Mouse (Mus musculus) regulatory T cell (primary cell): ENCODE results near the gene Arl8a.
"Not testable (repeated sequence)": the region's sequence is repeated elsewhere in the genome, so short reads cannot be mapped to it uniquely, and the experiment has no call there.

Source experiments
- in situ Hi-C: fragments of 300-600 bp; cut with MboI, MseI; formaldehyde crosslinking; loops from one replicate; pipeline ENCODE4 v1.15.1; 2025; ENCODE audit warnings: high pct_unique_total_duplicates

Arl8a gene

GRCm38 (mm10) chr1:135168453-135169200 lies 22.0 kb downstream of the Arl8a start:
- in situ Hi-C loops, result loop anchor here (25.0 kb wide), 1 partner anchor 194 kb away; no protein-coding TSS in a partner anchor

- in situ Hi-C loops, result loop anchor here (25.0 kb wide), 1 partner anchor 193 kb away; no protein-coding TSS in a partner anchor
These were observed 23.1 kb downstream of the Arl8a start for GRCm38 (mm10) chr1:135169556-135170224.

DNA sequence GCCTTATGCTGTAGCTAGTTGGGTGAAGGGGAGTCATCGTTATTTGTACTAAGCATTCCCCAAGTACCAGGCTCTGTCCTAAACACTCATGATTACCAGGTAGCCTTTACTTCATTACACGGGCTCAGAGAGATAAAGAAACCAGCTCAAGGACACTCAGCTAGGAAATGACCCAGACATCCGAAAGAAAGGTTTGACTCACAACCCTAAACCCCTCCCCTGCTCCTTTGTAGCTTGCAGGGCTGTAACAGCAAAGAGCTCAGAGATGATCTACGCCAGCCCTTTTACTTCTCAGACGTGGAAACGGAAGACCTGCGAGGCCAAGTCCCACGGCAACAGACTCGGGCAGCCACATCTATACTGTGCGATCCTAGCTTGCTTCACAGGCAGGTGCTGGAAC lies 23.7 kb downstream of the Arl8a start:
- in situ Hi-C loops, result loop anchor here (25.0 kb wide), 1 partner anchor 192 kb away; no protein-coding TSS in a partner anchor

DNA sequence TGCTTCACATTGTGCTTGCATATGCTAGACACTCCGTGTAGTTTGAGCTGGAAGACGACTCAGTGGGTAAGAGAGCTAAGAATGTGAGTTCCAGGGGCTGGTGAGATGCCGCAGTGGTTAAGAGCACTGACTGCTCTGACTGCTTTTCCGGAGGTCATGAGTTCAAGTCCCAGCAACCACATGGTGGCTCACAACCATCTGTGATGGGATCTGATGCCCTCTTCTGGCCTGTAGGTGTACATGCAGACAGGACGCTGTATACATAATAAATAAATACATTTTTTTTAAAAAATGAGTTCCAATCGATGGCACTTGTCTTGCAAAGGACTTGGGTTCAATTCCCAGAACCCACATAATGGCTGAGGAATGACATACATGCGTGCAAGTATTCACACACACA lies 24.6 kb downstream of the Arl8a start:
- in situ Hi-C loops, result loop anchor here (25.0 kb wide), 1 partner anchor 191 kb away; no protein-coding TSS in a partner anchor

GRCm38 (mm10) chr1:135171984-135172383 lies 25.4 kb downstream of the Arl8a start:
- in situ Hi-C loops, result loop anchor here (25.0 kb wide), 1 partner anchor 190 kb away; no protein-coding TSS in a partner anchor

DNA sequence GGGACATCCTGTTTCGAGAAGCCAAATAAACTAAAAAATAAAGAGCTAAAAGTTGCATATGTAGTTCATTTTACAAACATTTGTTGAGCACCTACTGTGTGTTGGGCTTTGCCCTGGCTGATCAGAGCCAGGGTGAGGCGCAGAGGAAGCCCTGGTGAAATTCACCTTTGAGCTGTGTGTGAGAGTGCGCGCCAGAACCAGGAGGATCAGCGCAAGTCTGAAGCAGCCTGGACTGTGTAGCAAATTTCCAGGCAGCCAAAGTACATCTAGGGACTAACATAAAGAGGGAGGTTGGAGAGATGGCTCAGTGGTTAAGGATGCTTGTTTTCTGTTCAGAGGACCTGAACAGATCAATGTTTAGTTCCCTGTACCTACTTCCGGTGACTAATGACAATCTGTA lies 26.7 kb downstream of the Arl8a start:
- in situ Hi-C loops, result loop anchor here (25.0 kb wide), 1 partner anchor 189 kb away; no protein-coding TSS in a partner anchor

DNA sequence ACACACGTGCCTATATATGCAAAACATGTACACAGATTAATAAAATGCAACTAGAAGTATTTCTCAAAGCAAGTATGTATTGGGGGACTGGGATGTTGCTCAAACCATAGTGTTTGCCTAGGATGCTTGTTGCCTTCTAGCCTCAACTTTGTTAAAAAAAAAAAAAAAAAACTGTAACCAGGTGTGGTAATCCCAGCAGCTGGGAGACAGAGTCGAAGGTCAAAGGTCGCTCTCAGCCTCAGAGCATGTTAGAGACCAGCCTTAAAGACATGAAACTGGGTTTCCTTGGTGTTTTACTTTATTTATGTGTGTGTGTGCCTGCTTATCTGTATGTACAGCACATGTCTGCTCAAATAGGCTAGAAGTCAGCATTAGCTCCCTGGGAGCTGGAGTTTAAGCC lies 28.6 kb downstream of the Arl8a start:
- in situ Hi-C loops, result no loop called here

DNA sequence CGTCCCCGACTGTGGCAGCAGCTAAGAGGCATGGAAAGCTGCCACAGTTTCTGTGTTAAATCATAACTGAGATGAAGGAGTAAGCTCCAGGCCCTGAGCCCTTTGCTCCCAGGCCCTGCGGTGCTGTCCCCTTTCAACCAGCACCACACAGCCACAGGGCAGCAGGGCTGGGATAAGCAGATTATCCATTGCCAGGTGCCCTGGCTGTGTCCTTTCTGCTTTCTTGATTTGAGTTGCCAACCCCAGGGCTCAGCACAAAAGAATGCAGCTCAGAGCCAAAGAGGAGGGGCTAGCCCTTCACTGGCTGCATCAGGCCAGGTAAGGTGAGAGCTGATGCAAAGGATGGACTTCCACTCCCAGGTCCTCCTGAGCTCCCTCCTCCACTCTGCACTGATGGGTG lies 31.1 kb downstream of the Arl8a start:
- in situ Hi-C loops, result no loop called here

DNA sequence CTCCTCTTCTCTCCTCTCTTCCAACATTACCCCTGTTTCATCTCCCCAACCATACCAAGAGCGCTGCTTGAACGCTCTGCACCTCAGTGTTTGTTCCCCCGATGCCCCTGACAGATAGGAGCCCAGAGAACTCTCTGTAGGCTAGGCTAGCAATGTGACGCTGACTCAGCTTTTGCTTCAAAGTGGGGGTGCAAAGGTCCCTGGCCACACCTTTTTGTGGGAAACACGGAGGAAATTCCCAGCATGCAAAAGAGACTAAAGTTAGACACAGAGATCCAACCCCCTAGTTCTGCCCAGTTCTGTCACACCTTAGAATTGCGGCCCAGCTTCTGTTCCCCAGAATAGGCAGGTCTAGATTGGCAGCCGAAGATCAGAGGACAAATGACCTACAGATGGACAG lies 32.2 kb downstream of the Arl8a start:
- in situ Hi-C loops, result no loop called here

DNA sequence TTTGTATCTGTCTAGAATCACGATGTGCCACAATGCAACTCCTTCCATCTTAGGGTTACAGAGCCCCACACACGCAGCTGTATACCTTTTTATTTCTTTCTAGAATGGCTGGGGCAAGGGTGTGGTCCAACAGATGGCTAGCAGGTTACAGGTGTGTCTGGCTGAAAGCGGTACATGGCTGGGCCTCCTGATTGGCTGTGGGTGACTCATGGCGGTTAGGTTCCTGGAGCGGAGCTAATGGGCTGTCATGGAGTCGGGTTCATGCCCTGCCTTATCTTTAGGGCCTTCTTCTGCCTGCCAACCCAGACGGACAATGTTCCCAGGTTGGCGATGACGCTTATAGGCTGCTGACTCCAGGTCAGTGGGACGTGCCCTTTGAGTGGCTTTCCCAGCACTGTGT lies 34.2 kb downstream of the Arl8a start:
- in situ Hi-C loops, result no loop called here

DNA sequence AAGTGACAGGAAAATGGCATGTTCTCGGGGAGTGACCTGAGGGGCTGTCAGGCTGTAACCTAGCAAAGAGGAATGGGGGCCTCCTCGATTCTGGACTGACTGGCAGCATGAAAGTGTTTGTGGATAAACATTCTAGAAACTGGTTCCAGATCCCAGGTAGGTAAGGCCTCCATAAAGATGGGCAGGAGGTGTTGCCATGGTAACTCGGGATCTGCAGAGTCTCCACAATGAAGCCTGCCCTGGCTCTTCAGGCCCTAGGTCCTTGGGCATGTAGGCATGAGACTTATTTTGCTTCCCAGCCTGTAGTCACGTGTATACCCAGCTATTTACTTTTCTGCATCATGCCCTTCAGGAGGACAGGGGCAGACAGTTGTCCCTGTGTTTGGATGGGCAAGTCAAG lies 34.7 kb downstream of the Arl8a start:
- in situ Hi-C loops, result no loop called here

DNA sequence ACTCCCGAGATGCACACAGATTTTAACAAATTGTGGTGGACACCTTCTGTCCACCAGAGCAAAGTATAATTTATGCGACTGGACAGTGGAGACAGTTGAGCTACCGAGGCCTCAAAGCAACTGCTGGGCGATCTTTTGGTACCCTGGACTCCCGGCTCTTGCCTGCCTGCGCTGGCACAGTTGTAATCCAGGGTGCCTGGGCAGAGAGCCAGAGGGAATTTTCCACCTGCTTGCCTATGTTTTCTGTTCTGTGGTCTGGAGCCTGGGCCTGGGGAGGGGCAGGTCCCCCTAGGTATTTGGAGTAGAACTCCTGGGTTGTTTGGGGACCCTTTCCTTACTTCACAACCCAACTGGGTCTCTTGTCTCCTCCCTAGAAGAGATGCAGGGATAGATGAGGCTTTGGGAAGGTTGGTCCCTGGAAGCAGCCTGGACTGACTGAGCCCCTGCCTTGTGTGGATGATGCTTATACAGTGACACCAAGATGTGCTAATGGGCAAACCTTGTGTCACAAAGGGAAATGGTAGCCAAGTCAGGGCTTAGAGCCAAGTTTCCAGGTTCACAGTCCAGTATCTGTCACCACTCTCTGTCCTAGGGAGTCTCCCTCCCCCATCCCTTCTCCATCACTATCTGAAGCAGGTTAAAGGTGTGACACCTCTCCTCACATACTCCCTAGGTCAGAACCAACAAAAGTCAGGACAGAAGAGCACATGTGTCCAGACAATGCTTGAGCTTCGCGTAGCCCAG lies 35.4 kb downstream of the Arl8a start:
- in situ Hi-C loops, result no loop called here

GRCm38 (mm10) chr1:135182975-135183374 lies 36.4 kb downstream of the Arl8a start:
- in situ Hi-C loops, result no loop called here

DNA sequence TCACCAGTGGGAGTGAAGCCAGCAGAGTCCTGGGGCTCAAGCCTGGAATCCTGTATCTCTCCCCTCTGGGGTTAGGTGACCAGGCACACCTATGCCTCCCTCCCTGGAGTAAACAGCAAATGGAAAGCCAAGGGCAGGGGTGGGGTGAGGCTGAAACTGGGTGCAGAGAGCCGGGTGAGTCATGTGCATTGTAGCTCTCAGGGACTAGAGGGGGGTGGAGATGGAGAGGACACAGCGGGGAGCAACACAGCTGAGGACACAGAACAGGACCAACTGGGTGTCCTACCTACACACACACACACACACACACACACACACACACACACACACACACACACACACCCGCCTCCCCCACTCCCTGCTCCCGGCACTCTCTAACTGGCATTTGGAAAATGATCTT lies 36.8 kb downstream of the Arl8a start:
- in situ Hi-C loops, result no loop called here

DNA sequence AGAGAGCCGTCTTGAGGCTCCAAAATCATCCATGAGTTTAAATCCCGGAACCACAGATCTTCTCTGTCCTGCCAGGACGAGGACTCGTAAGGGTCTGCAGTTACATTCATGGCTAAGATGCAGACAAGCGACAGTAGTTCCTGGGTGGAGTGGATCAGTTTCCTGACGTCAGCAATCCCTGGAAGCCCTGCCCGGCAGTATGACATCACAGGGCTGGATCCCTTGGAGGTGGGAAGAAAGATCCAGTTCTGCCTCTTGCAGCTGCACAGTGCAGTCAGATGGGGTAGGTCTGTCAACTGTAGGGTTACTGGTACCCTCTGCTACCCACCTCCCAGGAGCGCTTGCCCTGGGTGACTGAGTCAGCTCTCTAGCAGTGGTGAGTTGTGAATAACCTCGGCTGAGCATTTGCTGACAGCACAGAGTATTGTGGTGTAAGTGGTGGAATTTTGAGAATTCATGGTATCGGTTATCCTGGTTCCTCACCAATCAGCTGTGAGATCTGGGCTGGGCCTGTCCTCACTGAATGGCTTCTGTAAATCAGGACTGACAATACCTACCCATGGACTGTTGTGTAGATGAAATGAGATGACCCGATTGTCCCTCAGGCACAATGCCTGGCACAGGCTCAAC lies 37.4 kb downstream of the Arl8a start:
- in situ Hi-C loops, result no loop called here

DNA sequence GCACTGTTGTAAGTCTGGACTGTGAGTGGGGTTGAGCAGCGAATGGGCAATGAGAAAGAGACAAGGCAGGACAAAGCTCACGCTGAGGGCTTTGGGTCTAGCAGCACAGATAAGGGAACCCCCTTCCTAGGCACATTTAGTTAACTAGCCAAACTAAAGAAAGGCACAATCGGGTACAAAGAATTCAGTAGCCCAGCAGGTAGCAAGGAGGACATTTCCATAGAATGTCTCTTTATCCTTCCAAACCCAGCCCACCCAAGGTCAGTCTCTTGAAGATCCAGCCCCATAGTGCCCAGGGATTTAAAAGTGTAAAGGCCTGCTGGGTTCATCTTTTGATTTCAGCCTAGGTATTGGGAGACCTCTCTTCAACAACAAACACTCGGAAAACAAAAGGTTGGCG lies 39.3 kb downstream of the Arl8a start:
- in situ Hi-C loops, result no loop called here

- in situ Hi-C loops, result no loop called here
These were observed 39.8 kb downstream of the Arl8a start for GRCm38 (mm10) chr1:135186427-135186826.

DNA sequence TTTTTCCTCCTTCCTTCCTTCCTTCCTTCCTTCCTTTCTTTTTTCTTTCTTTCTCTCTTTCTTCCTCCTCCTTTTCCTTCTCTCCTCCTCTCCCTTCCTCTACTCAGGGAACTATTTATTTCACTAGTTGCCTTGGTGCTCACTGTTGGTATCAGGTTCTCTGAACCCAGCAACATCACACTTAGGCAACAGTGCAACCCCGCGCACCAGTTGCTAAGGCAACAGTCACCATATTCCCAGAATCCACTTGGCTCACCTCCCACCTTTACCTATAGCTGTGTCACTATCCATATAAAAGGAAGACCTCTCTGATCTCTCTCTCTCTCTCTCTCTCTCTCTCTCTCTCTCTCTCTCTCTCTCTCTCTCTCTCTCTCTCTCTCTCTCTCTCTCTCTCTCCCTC lies 40.4 kb downstream of the Arl8a start:
- in situ Hi-C loops, result not testable (repeated sequence)

DNA sequence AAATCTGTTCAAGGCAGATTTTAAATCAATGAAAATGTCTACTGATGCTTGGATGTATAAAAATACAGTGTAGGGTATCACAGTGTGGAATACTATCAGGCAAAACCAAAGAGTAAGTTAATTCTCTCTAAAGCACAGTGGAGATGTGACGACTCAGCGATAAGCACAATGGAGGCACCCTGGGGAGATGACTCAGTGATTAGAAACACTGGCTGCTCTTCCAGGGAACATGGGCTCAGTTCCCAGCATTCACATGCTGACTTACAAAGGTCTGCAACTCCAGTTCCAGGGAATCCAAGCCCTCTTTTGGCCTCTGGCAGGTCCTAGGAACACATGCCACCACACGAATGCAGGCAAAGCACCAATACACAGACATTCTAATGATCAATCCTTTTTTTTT lies 41.6 kb downstream of the Arl8a start:
- in situ Hi-C loops, result no loop called here

DNA sequence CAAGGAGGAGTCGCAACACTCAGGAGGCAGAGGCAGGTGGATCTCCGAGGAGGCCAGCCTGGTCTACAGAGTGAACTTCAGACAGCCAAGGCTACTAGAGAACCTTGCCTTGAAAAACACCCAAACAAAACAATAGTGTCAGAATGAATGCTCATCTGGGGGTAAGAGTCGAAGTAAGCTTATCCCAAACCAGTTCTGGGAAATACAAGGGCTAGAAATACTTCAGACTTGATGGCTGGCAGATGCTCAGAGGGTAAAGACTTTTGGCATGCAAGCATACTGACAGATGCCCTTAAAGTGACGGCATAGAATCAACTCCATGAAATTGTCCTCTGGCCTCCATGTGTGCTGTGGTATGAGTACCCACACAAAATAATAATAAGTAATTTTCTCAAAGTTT lies 42.6 kb downstream of the Arl8a start:
- in situ Hi-C loops, result no loop called here

DNA sequence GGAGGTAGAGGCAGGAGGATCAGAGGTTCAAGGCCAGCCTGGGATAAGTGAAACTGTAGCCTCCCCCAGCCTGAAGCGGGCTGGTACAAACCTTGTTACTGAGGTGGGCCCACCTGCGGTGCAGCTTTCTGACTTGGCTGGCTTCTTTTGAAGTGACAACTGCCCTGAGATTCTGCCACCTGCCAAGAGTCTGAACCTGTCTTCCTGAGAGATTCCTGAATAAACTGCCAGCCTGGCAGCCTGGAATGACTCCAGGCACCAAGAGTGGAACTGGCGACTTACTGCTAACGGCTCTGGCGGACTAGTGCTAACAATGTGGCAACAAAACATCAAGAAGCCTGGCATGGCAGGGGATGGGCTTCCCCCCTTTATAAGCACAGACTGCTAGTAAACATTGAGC lies 47.7 kb downstream of the Arl8a start:
- in situ Hi-C loops, result not testable (repeated sequence)

DNA sequence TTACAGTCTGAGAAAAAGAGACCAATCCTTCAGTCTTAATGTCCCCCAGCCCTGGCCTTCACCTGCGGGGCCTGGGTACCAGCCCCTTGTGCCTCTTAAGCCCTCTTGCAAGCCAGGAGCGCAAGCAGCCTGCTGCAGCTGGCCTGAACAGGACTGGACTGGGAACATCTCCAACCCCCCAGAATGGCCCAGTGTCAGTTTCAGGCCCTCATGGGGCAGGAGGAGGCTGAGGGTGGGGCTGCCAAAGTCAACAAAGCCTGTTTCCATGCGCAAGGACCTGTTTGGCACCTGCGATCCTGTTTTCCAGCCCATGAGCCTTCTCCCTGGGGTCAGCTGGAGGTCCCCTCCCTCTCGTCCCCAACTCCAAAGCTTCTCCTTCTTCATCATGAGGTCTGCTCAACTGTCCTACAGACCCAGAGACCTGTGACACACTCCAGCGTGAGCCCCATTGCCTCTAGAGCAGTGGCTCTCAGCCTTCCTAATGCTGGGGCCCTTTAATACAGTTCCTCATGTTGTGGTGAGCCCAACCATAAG lies 49.4 kb downstream of the Arl8a start:
- in situ Hi-C loops, result no loop called here
